Mouse (Mus musculus): ENCODE data around the gene Gm20715.
"Not testable (repeated sequence)": the region's sequence is repeated elsewhere in the genome, so short reads cannot be mapped to it uniquely, and the experiment has no call there.

Gene Gm20715

DNA sequence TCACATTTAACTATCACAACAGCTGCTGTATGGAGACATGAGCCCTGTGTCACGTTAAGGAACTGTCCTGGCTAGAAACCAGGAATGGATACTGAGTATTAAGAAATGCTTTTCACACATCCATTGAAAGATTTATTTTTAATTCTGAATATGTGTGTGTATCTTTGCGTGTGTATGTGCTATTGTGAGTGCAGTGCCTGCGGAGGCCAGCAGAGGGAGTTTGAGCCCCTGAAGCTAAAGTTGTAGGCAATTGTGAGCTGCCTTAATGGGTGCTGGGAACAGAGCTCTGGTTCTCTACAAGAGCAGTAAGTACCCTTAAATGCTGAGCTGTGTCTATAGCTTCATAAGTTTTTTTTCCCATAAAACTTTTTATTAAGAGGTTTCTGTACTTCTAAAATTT, 19.3 kb downstream of the Gm20715 start:
- no peak for DNase-seq (ENCODE audit: low spot score in 2 of 2)

- peak in 1 of 2 experiments; percentile 11 for DNase-seq (ENCODE audit: low spot score in 2 of 2)
Observed at GRCm38 (mm10) chr7:6430342-6430741, 20.3 kb downstream of the Gm20715 start.

GRCm38 (mm10) chr7:6438388-6438787, 28.3 kb downstream of the Gm20715 start, which contains the start of gene Olfr1344:
Olfr1344 (plus strand) TSS chr7:6438688.
- DNase-seq (ENCODE audit: low spot score in 2 of 2), result no peak

GRCm38 (mm10) chr7:6441173-6441572, 31.1 kb downstream of the Gm20715 start:
- DNase-seq (ENCODE audit: low spot score in 2 of 2), result no peak

- no peak for DNase-seq (ENCODE audit: low spot score in 2 of 2)
Observed at GRCm38 (mm10) chr7:6447771-6448170, 37.7 kb downstream of the Gm20715 start.

DNA sequence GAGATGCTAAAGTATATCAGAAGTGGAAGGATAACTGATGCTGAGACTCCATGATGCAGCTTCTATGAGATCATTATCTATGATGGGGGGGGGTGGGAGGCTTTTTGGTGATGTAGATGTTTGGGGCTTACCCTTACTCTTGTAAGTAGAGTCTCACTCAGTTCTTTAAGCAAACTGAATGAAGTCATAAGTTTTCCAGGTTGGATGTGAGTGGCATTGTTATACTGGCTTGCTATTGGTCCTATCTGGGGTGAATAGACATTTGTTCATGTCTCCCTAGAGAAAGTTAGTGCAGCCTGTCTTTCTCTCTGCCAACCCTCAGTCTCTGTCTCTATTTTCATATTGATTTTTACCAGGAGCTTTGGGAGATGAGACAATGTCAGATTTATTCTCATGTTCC, 45.8 kb downstream of the Gm20715 start, which contains the start of gene Olfr1336:
Gene Olfr1336, plus strand, starts transcription at position 301 of the 400 bp plus-strand sequence.
- DNase-seq (ENCODE audit: low spot score in 2 of 2), result no peak

DNA sequence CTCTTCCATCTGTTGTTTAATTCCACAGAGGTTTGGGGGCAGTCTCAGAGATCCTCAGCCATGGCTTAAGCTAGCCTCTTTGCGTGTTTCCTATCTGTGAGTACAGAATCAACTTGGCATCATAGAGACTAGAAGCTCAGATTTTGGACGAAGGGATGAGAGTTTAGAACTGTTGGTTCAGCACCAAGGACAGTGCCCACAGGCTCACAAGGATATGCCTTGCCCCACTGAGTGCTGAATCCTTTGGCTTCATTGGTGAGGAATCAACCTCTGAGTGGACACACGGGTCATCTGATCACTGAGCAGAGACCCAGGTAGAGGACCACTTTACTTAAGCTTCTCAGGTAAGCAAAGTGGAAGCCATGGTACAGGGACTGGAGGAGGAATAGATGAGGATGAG, 46.3 kb downstream of the Gm20715 start:
- DNase-seq (ENCODE audit: low spot score in 2 of 2), result no peak

DNA sequence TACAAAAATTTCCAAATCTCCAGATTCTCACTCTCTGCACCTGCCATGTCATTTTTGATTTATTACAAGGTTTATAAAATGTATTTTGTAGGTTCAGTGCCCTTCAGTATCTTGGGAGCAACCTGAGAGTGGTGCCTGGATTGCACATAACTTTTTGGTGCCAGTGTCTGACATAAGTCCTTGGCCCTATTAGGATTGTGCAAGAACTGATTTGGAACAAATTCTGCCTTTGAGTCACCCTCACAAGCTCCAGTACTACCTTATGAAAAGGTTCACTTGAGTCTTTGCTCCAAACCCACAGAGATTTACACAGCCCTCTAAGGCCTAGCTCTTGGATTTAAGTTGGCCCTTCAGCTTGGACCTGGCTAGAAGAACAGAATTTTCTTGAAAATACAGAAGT, 56.9 kb downstream of the Gm20715 start, which contains the start of gene Olfr1346:
Gene Olfr1346, plus strand, starts transcription at position 151 of the 400 bp plus-strand sequence.
- DNase-seq (ENCODE audit: low spot score in 2 of 2), result no peak

DNA sequence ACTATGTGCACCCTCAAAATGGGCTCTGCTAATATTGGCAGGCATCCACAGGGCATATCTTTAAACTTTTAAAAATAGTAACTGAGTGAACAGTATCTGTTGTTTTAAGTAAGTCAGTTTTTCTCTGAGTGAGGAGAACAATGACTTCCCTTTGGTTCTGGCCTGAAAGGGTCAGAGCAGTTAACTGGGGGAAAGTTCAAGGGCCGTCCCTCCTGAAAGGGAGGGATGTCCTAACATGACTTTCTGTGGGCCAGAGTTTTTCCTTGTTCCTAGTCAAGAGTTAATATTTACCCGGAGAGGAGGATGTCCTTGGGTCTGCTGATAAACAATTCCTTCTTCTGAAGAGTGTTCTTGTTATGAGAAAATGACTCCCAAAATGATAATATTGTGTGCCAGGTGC, 67.6 kb downstream of the Gm20715 start:
- not testable (repeated sequence) for DNase-seq (ENCODE audit: low spot score in 2 of 2)

DNA sequence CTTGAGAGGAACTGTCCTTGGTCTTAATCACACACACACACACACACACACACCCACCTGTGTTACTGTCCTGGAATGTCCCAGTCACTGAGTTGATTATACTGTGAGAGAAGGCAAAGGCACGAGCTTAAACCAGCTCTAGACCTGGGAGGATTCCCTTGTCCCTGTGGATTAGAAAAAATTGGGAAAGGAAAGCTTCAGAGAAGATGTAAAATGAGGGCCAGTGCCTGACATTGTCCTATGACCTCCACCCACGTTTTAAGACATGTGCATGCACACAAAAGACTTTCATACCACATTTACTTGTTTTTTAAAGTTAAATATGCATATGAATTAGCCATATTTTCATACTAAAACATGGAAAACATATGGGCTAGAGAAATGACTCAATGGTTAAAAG, 76.8 kb downstream of the Gm20715 start, which contains the start of gene Olfr5:
Gene Olfr5, minus strand, starts transcription at position 101 of the 400 bp plus-strand sequence.
- no peak for DNase-seq (ENCODE audit: low spot score in 2 of 2)

Measured in frontal cortex, postnatal 25 days (tissue).